Comparison of ENCODE assay signal across 20 mouse cellular contexts in genomic region chr5:24737595-24737994, GRCm38 (mm10). TPM values are rescaled to one million over a fixed set of nuclear protein-coding genes. Genes with fewer than 3 reads are reported as not detected.
DNase-seq lines count a peak whose midpoint lies in the region; ATAC-seq lines count a peak whose summit lies in the region.
"Had no signal": no experiment of that assay in that cellular context is flagged by ENCODE, and none has a peak within 500 bp of the region (broad histone marks: within the 10 kb centered on the region; RNA-seq: fewer than 3 reads in every experiment).

No protein-coding gene starts in this region.

- H3K27me3 ChIP-seq in heart, embryonic 11.5 days (ENCODE audit: control insufficient read depth, insufficient read depth, low read length) = no peaks in the 10 kb centered on the region
- H3K27me3 ChIP-seq in neural tube, embryonic 11.5 days (ENCODE audit: control insufficient read depth, insufficient read depth, low read length) = no peaks in the 10 kb centered on the region
- H3K27me3 ChIP-seq: embryonic facial prominence, embryonic 12.5 days; forebrain, embryonic 15.5 days had no signal

- H3K4me2 ChIP-seq in heart, embryonic 11.5 days = no peak overlapping the region
- no peak overlapping the region for H3K4me2 ChIP-seq in neural tube, embryonic 11.5 days (ENCODE audit: low read depth)
- H3K4me2 ChIP-seq: embryonic facial prominence, embryonic 12.5 days; forebrain, embryonic 15.5 days had no signal

- ATAC-seq in heart, embryonic 11.5 days (replicated peaks; ENCODE audit: insufficient number of reproducible peaks, low FRiP score, low TSS enrichment) = no peak
- no peak for ATAC-seq in neural tube, embryonic 11.5 days (ENCODE audit: insufficient read depth, low FRiP score, low TSS enrichment)
- no peak for ATAC-seq in monocyte, adult 5-6 weeks (replicated peaks; ENCODE audit: insufficient number of reproducible peaks, low FRiP score, low TSS enrichment, poor library complexity, severe bottlenecking)
- ATAC-seq: forebrain, embryonic 15.5 days; forebrain, postnatal 0 days had no signal

- H3K9me3 ChIP-seq in heart, embryonic 11.5 days (replicated peaks; ENCODE audit: control insufficient read depth, low read length) = no peaks in the 10 kb centered on the region
- H3K9me3 ChIP-seq in neural tube, embryonic 11.5 days (ENCODE audit: control insufficient read depth, low read length) = no peaks in the 10 kb centered on the region
- H3K9me3 ChIP-seq: embryonic facial prominence, embryonic 10.5 days; embryonic facial prominence, embryonic 12.5 days; forebrain, embryonic 15.5 days had no signal

- peaks cover 29% of the 10 kb centered on the region for H3K4me1 ChIP-seq in heart, embryonic 11.5 days (ENCODE audit: control insufficient read depth, insufficient read depth, low read length)
- H3K4me1 ChIP-seq in neural tube, embryonic 11.5 days (ENCODE audit: control insufficient read depth, insufficient read depth, low read length) = no peaks in the 10 kb centered on the region; the same call in 1 of the 2 replicates
- H3K4me1 ChIP-seq: forebrain, embryonic 15.5 days had no signal

- H3K36me3 ChIP-seq in heart, embryonic 11.5 days (ENCODE audit: control insufficient read depth, insufficient read depth, low read length) = no peaks in the 10 kb centered on the region
- no peaks in the 10 kb centered on the region for H3K36me3 ChIP-seq in neural tube, embryonic 11.5 days (ENCODE audit: control insufficient read depth, insufficient read depth, low read length)
- H3K36me3 ChIP-seq: embryonic facial prominence, embryonic 10.5 days; embryonic facial prominence, embryonic 12.5 days; forebrain, embryonic 15.5 days had no signal

- WGBS in heart, embryonic 11.5 days (ENCODE audit: insufficient replicate concordance) = 89% methylated on average over 10 of the region's 10 CpGs
- WGBS in neural tube, embryonic 11.5 days = 93% methylated on average over 10 of the region's 10 CpGs

- peak; percentile 40 to 56 for DNase-seq in cerebellum, postnatal 14 days
- no peak for DNase-seq in cerebellum, adult 9-10 months
- peak; percentile 81 for DNase-seq in heart, adult 11 months
- peak; percentile 3 for DNase-seq in neural tube, embryonic 11.5 days (ENCODE audit: low spot score)
- DNase-seq in neural tube, embryonic 10.5 days (ENCODE audit: extremely low spot score, low spot score) = no peak
- DNase-seq: adrenal gland, adult 2 months; adrenal gland, postnatal 10 days; adrenal gland, postnatal 25 days; cerebellum, adult 11-12 months; cerebellum, adult 2 months; forebrain, postnatal 0 days had no signal

- H3K9ac ChIP-seq in heart, embryonic 11.5 days (ENCODE audit: low read depth, low read length) = no peak overlapping the region
- H3K9ac ChIP-seq in neural tube, embryonic 11.5 days (ENCODE audit: low read length) = no peak overlapping the region
- H3K9ac ChIP-seq: embryonic facial prominence, embryonic 12.5 days; forebrain, embryonic 15.5 days; forebrain, postnatal 0 days had no signal

- no peak overlapping the region for H3K27ac ChIP-seq in heart, embryonic 11.5 days (ENCODE audit: low read depth, low read length)
- no peak overlapping the region for H3K27ac ChIP-seq in neural tube, embryonic 11.5 days (ENCODE audit: low read depth, low read length)
- H3K27ac ChIP-seq: embryonic facial prominence, embryonic 10.5 days; embryonic facial prominence, embryonic 12.5 days; forebrain, embryonic 15.5 days had no signal

- H3K4me3 ChIP-seq in heart, embryonic 11.5 days (ENCODE audit: low read depth, low read length) = no peak overlapping the region
- H3K4me3 ChIP-seq in neural tube, embryonic 11.5 days (ENCODE audit: low read depth, low read length) = no peak overlapping the region
- H3K4me3 ChIP-seq: embryonic facial prominence, embryonic 10.5 days; embryonic facial prominence, embryonic 12.5 days; forebrain, embryonic 15.5 days had no signal

RNA-seq across cellular contexts. Expression of gene Wdr86, which starts 7.1 kb away (rescaled TPM):
- polyA plus RNA-seq in heart, embryonic 11.5 days (2014; fragmentation: Nextera tagmentation; extraction: Ambion mirVana) = 11.5 and 13.6 TPM in 2 replicates
- 14.2 and 16.9 TPM in 2 replicates for polyA plus RNA-seq in neural tube, embryonic 11.5 days (2014; fragmentation: Nextera tagmentation; extraction: Ambion mirVana)
- total RNA-seq in monocyte, adult 5-6 weeks (2017) = 0.21 to 1.6 TPM in 2 of 3 replicates, not detected in the other
- total RNA-seq: MEL had no signal
- polyA plus RNA-seq: C2C12 had no signal

RNA-seq across cellular contexts. Expression of gene Crygn, which starts 20.2 kb away (rescaled TPM):
- 2.8 and 3.5 TPM in 2 replicates for polyA plus RNA-seq in heart, embryonic 11.5 days (2014; fragmentation: Nextera tagmentation; extraction: Ambion mirVana)
- not detected in 2 replicates for polyA plus RNA-seq in neural tube, embryonic 11.5 days (2014; fragmentation: Nextera tagmentation; extraction: Ambion mirVana)
- total RNA-seq in monocyte, adult 5-6 weeks (2017) = 21.0 TPM in 1 of 3 replicates, not detected in the others
- total RNA-seq: adrenal gland, postnatal 10 days; MEL had no signal
- polyA plus RNA-seq: adrenal gland, adult 2 months; C2C12; embryonic facial prominence, embryonic 14.5 days; forebrain, embryonic 11.5 days had no signal

RNA-seq across cellular contexts. Expression of gene Nub1, which starts 52.3 kb away (rescaled TPM):
- polyA plus RNA-seq in heart, embryonic 11.5 days (2014; fragmentation: Nextera tagmentation; extraction: Ambion mirVana) = 28.2 and 30.7 TPM in 2 replicates
- polyA plus RNA-seq in neural tube, embryonic 11.5 days (2014; fragmentation: Nextera tagmentation; extraction: Ambion mirVana) = 40.5 and 41.8 TPM in 2 replicates
- total RNA-seq in monocyte, adult 5-6 weeks (2017) = 108 to 119 TPM (median 113 TPM) in 3 replicates

Comparison
In these comparisons a context has a peak if more than half of its experiments do, and no peak if none do; other contexts are left out.
1. DNase-seq: peak in cerebellum, postnatal 14 days (2 of 2), heart, adult 11 months (single experiment) and neural tube, embryonic 11.5 days (single experiment); none in cerebellum, adult 9-10 months (single experiment) and neural tube, embryonic 10.5 days (single experiment).